Mouse (Mus musculus) Patski (cell line): ENCODE measurements around the gene Kcna3. TPM values are rescaled to one million over a fixed set of nuclear protein-coding genes. Genes with fewer than 3 reads are reported as not detected.

Experiments
- ATAC-seq: fragments of 100-300 bp; one replicate; pipeline ENCODE4 v1.8.0; 2021
- CTCF ChIA-PET: fragments of 350-600 bp; sonication (Branson Sonifier 250); formaldehyde crosslinking; loops from one replicate; lab custom pipeline; 2022; ENCODE audit warnings: inconsistent platforms; lab: Charles Lee
- POLR2A ChIA-PET: fragments of 350-600 bp; sonication (Branson Sonifier 250); formaldehyde crosslinking; loops from one replicate; lab custom pipeline; 2022; ENCODE audit warnings: antibody characterized with exemption, inconsistent platforms; lab: Charles Lee
- DNase-seq: peaks from one replicate; pipeline ENCODE4 v3.0.0-alpha.2; 2011; ENCODE audit warnings: low read depth, low spot score
- H3K27me3 ChIP-seq: fragments of 371-371 bp; one replicate; pipeline ENCODE4 v1.5.1; 2021
- CTCF ChIP-seq: fragments of 100-300 bp; IDR thresholded peaks from one replicate; pipeline ENCODE4 v1.5.1; 2021
- in situ Hi-C: fragments of 300-500 bp; cut with MboI; formaldehyde crosslinking; loops from 3 replicates; pipeline ENCODE4 v1.11.1; 2018; ENCODE audit warnings: low pct_unique_long_range_greater_than_20kb, mixed read lengths
- polyA plus RNA-seq: library from polyadenylated mRNA; unstranded; gene quantifications from one replicate; pipeline ENCODE4 v1.2.3, GENCODE M21; 2021

The Kcna3 gene
- polyA plus RNA-seq, 1 experiment from 2014 or later: not detected

- peaks cover 7% of the 10 kb centered on the region for H3K27me3 ChIP-seq
- in situ Hi-C loops: no loop called here
- CTCF ChIA-PET: interaction anchor here (0.8 to 1.2 kb wide), 3 partner anchors 9 to 28 kb away, joined by 3 to 4 read pairs (median 3); no protein-coding TSS in a partner anchor
- ATAC-seq: no peak
- no peak for TF ChIP-seq CTCF
- no peak for DNase-seq
- POLR2A ChIA-PET: no interaction called here
Measured at GRCm38 (mm10) chr3:107065510-107066095, 29.6 kb downstream of the Kcna3 start.

GRCm38 (mm10) chr3:107066165-107066850 is 30.3 kb downstream of the Kcna3 start:
- ChIA-PET CTCF (interaction anchor here (0.8 to 1.5 kb wide), 4 partner anchors 9 to 27 kb away, joined by 3 to 4 read pairs (median 3); no protein-coding TSS in a partner anchor), POLR2A (interaction anchor here (0.6 kb wide), 1 partner anchor 151 kb away, joined by 3 read pairs; no protein-coding TSS in a partner anchor)
- peaks cover 2% of the 10 kb centered on the region for H3K27me3 ChIP-seq
- in situ Hi-C loops: no loop called here
- DNase-seq (no peak), ATAC-seq (no peak)
- TF ChIP-seq CTCF: no peak

- TF ChIP-seq CTCF: no peak
- no peaks in the 10 kb centered on the region for H3K27me3 ChIP-seq
- ChIA-PET CTCF (interaction anchor here (0.7 to 1.5 kb wide), 2 partner anchors 10 to 27 kb away, joined by 3 read pairs; no protein-coding TSS in a partner anchor), POLR2A (interaction anchor here (0.6 kb wide), 1 partner anchor 152 kb away, joined by 3 read pairs; no protein-coding TSS in a partner anchor)
- ATAC-seq (no peak), DNase-seq (no peak)
- in situ Hi-C loops: no loop called here
Measured at GRCm38 (mm10) chr3:107067245-107067644, 31.3 kb downstream of the Kcna3 start.

DNA sequence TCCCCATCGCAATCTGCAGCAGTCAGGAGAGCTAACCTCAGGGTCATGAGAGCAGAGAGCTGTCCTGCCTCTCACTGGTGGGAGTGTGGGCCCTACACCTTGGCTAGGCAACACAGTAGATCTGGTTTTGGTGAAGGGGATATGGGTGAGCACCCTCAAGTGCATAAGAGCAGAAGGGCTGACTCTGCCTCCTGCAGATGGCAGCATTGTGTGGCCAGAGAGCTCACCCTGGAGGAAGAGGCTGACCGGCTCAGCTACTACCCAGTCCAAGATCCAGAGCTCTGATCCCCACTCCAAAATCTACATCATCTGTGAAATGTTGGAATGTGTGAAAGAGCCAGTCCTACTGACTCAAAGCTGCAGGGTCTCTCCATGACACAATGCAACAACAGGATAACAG is 37.9 kb downstream of the Kcna3 start:
- ChIA-PET POLR2A (no interaction called here), CTCF (no interaction called here)
- ATAC-seq (no peak), DNase-seq (no peak)
- in situ Hi-C loops: no loop called here
- no peaks in the 10 kb centered on the region for H3K27me3 ChIP-seq
- no peak for TF ChIP-seq CTCF

GRCm38 (mm10) chr3:107075705-107076104 is 39.7 kb downstream of the Kcna3 start:
- no peak for DNase-seq
- ATAC-seq: no peak
- H3K27me3 ChIP-seq: no peaks in the 10 kb centered on the region
- POLR2A ChIA-PET: no interaction called here
- in situ Hi-C loops: no loop called here
- CTCF ChIA-PET: interaction anchor here (1.2 kb wide), 2 partner anchors 10 to 12 kb away, joined by 3 read pairs; no protein-coding TSS in a partner anchor
- TF ChIP-seq CTCF: no peak

DNA sequence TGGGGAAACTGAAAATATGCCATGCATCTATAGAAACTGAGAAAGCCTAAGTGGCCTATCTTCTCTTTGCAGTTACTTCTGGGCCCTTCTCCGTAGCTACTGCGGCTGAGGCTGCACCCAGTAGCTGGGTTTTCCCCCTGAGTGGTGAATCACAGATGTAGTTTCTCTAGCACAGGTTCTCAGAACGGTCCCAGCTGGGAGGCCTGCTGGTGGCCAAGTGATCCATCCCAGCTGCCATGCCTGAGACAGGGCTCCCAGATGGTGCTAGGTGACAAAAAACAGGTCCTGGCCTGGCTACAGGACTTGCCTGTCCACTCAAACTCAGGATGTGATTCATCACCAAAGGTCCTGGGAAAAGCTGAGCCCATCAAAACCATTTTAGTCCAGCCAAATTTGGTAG is 40.7 kb downstream of the Kcna3 start:
- no peak for ATAC-seq
- ChIA-PET CTCF (interaction anchor here (1.0 to 1.6 kb wide), 2 partner anchors 10 to 11 kb away, joined by 3 read pairs; no protein-coding TSS in a partner anchor), POLR2A (no interaction called here)
- no peak for DNase-seq
- no peak for TF ChIP-seq CTCF
- in situ Hi-C loops: no loop called here
- no peaks in the 10 kb centered on the region for H3K27me3 ChIP-seq

DNA sequence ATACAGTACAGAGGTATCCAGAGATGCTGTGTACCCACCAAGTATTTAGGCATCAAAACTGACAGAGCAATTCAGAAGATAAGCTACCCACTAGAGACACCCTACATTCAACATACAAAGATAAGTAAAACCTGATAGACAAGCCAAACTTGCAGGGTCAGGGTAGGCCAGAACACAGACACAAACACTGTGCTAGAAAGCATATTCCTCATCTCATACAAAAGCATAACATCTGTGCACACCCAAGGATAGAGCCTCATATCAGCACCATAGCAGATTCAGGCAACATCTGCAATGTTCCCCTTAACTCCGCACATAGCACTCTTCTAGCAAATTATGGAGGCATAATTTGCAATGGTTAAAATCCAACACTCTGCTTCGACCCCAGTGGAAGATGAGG is 41.1 kb downstream of the Kcna3 start:
- in situ Hi-C loops: no loop called here
- DNase-seq (no peak), ATAC-seq (no peak)
- no peak for TF ChIP-seq CTCF
- ChIA-PET POLR2A (interaction anchor here (0.6 kb wide), 1 partner anchor 105 kb away, joined by 3 read pairs; no protein-coding TSS in a partner anchor), CTCF (interaction anchor here (1.0 to 1.6 kb wide), 2 partner anchors 10 to 11 kb away, joined by 3 read pairs; no protein-coding TSS in a partner anchor)
- H3K27me3 ChIP-seq: peaks cover 2% of the 10 kb centered on the region

DNA sequence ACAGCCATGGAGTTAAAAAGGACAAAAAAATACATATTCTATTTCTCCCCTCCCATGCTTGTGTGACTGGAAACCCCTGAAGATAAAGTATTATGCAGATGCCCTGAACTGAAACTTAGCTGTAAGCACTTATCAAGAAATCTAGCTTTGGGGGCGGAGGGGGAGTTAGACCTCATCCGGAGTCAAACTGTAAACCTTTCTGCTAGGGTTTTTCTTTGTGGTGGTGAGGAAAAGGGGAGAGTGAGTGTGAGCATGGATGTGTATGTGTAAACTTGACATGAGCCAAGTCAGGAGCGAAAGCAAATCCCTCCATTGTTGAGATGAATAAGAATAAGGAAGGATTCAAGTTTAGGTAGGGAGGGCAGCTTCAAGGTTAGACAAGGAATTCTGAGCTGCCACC is 44.8 kb downstream of the Kcna3 start:
- peaks cover 2% of the 10 kb centered on the region for H3K27me3 ChIP-seq
- ChIA-PET POLR2A (no interaction called here), CTCF (interaction anchor here (1.2 kb wide), 1 partner anchor 177 kb away, joined by 3 read pairs; no protein-coding TSS in a partner anchor)
- in situ Hi-C loops: no loop called here
- ATAC-seq: no peak
- DNase-seq: no peak
- TF ChIP-seq CTCF: no peak

GRCm38 (mm10) chr3:107081227-107081626 is 45.3 kb downstream of the Kcna3 start:
- in situ Hi-C loops: no loop called here
- ChIA-PET CTCF (interaction anchor here (1.2 kb wide), 1 partner anchor 178 kb away, joined by 3 read pairs; no protein-coding TSS in a partner anchor), POLR2A (no interaction called here)
- ATAC-seq (no peak), DNase-seq (no peak)
- H3K27me3 ChIP-seq: peaks cover 2% of the 10 kb centered on the region
- TF ChIP-seq CTCF: peak; percentile 62

DNA sequence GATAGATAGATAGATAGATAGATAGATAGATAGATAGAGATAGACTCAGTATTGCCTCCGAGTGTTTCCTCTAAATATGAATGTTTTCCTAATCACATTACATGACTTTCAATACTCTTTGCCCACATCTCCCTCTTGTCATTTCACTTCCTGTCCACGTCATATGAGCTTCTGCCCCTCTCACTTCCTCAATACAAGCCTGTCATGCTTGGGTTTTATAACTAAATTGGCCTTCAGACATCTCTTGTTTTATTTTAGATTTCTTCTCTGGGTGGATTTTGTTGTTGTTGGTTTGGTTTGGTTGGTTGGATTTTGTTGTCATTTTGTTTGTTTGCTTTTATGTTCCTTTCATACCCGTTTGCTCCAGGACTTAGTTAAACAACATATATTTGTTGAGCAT is 48.6 kb downstream of the Kcna3 start:
- ChIA-PET CTCF (no interaction called here), POLR2A (no interaction called here)
- no peak for DNase-seq
- in situ Hi-C loops: no loop called here
- no peak for TF ChIP-seq CTCF
- H3K27me3 ChIP-seq: peaks cover 6% of the 10 kb centered on the region
- ATAC-seq: no peak

- ATAC-seq: no peak
- POLR2A ChIA-PET: no interaction called here
- TF ChIP-seq CTCF: no peak
- peaks cover 3% of the 10 kb centered on the region for H3K27me3 ChIP-seq
- CTCF ChIA-PET: no interaction called here
- in situ Hi-C loops: no loop called here
- DNase-seq: no peak
Measured at GRCm38 (mm10) chr3:107087410-107087809, 51.4 kb downstream of the Kcna3 start.

Other genes starting within 250 kb of the Kcna3 start
- gene Cd53, start 246.0 kb upstream of the Kcna3 start, polyA plus RNA-seq: not detected
- not detected for gene Olfr266, start 209.9 kb upstream of the Kcna3 start, polyA plus RNA-seq
- gene Kcna2, start 65.0 kb downstream of the Kcna3 start, polyA plus RNA-seq: 0.01 TPM
- not detected for gene Kcna10, start 146.9 kb downstream of the Kcna3 start, polyA plus RNA-seq
- gene Cym, start 185.6 kb downstream of the Kcna3 start, polyA plus RNA-seq: not detected
- gene A630076J17Rik, start 194.4 kb downstream of the Kcna3 start, polyA plus RNA-seq: not detected
- not detected for gene Prok1, start 203.5 kb downstream of the Kcna3 start, polyA plus RNA-seq
- gene Lamtor5, start 242.7 kb downstream of the Kcna3 start, polyA plus RNA-seq: 137 TPM